Mouse (Mus musculus) liver, adult 2 months (tissue): ENCODE measurements around the gene Pfkp. TPM values are rescaled to one million over a fixed set of nuclear protein-coding genes. Genes with fewer than 3 reads are reported as not detected.

Experiments
- DNase-seq: peaks from one replicate; pipeline ENCODE4 v3.0.0-alpha.2; 2011; ENCODE audit warnings: low read depth, low spot score; ENCODE audit errors: extremely low read depth
- H3K27ac ChIP-seq: fragments of 200-500 bp; replicated peaks from 2 replicates; pipeline ENCODE4 v1.5.1; 2012; ENCODE audit warnings: low read depth, mild to moderate bottlenecking, control low read depth, inconsistent platforms, low read length; ENCODE audit not compliant: insufficient read depth
- H3K27me3 ChIP-seq: fragments of 200-500 bp; 2 replicates; pipeline ENCODE4 v1.6.1; 2012; ENCODE audit warnings: mild to moderate bottlenecking, moderate library complexity, low read length, inconsistent platforms; ENCODE audit not compliant: control insufficient read depth, insufficient read depth
- H3K36me3 ChIP-seq: fragments of 200-500 bp; 2 replicates; pipeline ENCODE4 v1.6.1; 2012; ENCODE audit warnings: low read length, inconsistent platforms; ENCODE audit not compliant: control insufficient read depth, insufficient read depth
- H3K4me1 ChIP-seq: fragments of 200-500 bp; 2 replicates; pipeline ENCODE4 v1.6.1; 2011; ENCODE audit warnings: low read length; ENCODE audit not compliant: control insufficient read depth, insufficient read depth
- H3K4me3 ChIP-seq: fragments of 200-500 bp; 2 replicates; pipeline ENCODE4 v1.5.1; 2011; ENCODE audit warnings: low read depth, mild to moderate bottlenecking, control low read depth, low read length, moderate library complexity; ENCODE audit not compliant: insufficient read depth
- H3K79me2 ChIP-seq: fragments of 200-500 bp; 2 replicates; pipeline ENCODE4 v1.6.1; 2012; ENCODE audit warnings: inconsistent platforms, mild to moderate bottlenecking, low read length, moderate library complexity; ENCODE audit not compliant: control insufficient read depth, insufficient read depth
- H3K9ac ChIP-seq: fragments of 200-500 bp; 2 replicates; pipeline ENCODE4 v1.6.1; 2012; ENCODE audit warnings: low read depth, mild to moderate bottlenecking, control low read depth, inconsistent platforms, low read length
- CTCF ChIP-seq: fragments of 200-500 bp; IDR thresholded peaks from 2 replicates; pipeline ENCODE4 v1.5.1; 2011; ENCODE audit warnings: low read depth, low read length, control low read depth
- POLR2A ChIP-seq: fragments of 200-500 bp; IDR thresholded peaks from 2 replicates; pipeline ENCODE4 v1.6.1; 2011; ENCODE audit warnings: low read length, control low read depth; ENCODE audit not compliant: insufficient read depth; ENCODE audit errors: extremely low read depth
- WGBS: fragments of 180-500 bp; shearing (Covaris S2); methylation state at CpG from one replicate; pipeline ENCODE4 v1.1.7; 2018; 5-methylcytosine and 5-hydroxymethylcytosine counted together
- polyA plus RNA-seq: library from polyadenylated mRNA; depleted of rRNA; stranded (reverse); fragments of >200 nt; gene quantifications from 2 replicates; pipeline ENCODE4 v1.2.3, GENCODE M21; 2012
- total RNA-seq: library from RNA; depleted of rRNA; stranded (reverse); fragments of >200 nt; gene quantifications from 2 replicates; pipeline ENCODE4 v1.2.3, GENCODE M21; 2014

The Pfkp gene
- total and polyA plus RNA-seq, 2 experiments: 1.8 to 2.8 TPM

DNA sequence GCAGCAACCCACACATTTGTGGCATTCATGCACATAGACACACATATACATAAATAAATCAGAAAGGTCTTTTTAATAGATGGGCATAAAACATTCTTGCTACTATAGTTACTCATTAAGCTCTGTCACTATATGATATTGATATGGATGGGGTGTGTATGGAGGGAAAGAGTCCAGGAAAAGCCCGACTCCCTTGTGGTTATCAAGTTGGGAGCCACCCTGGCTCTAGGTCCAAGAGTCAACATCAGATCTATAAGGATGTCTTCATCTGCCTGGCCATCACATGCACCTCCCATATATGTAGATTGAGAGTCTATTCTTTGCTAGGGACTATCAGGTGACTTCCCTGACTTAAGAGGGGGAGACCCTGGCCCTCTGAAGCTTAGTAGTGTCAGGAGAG is 7.1 kb downstream of the Pfkp start:
- Histone ChIP-seq H3K79me2 (no peaks in the 10 kb centered on the region), H3K4me1 (no peaks in the 10 kb centered on the region), H3K36me3 (no peaks in the 10 kb centered on the region), H3K4me3 (no peak overlapping the region), H3K9ac (no peak overlapping the region), H3K27ac (no peak overlapping the region), H3K27me3 (no peaks in the 10 kb centered on the region; the same call in 1 of the 2 replicates)
- TF ChIP-seq CTCF (no peak), POLR2A (no peak)
- no peak for DNase-seq
- 78% methylated on average over 1 of the region's 1 CpGs for WGBS

DNA sequence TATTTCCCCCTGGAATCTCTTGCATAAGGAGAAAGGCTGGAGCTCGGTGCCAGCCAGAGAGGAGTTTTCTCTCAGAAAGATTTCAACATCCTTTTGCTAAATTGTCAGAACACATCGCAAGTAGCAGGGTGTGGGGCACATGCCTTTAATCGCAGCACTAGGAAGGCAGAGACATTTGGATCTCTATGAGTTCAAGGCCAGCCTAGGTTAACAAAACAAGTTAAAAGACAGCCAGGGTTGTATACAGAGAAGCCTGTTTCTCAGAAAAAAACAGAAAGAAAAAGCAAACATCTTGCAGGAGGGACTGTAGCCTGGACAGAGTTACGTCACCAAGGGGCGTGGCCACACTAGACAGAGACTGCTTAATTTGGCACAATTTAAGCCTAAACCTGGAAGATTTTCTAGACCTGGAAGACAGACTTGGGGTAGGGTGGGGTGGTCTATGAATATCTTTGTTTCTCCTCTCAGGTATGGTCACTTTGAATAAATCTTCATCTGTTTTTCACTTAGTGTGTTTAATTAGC is 9.0 kb downstream of the Pfkp start:
- Histone ChIP-seq H3K36me3 (no peaks in the 10 kb centered on the region), H3K4me1 (peaks cover 3% of the 10 kb centered on the region; the same call in 1 of the 2 replicates), H3K79me2 (no peaks in the 10 kb centered on the region), H3K9ac (no peak overlapping the region), H3K27me3 (no peaks in the 10 kb centered on the region), H3K27ac (no peak overlapping the region), H3K4me3 (no peak overlapping the region)
- TF ChIP-seq POLR2A: no peak
- no peak for TF ChIP-seq CTCF
- peak; percentile 6 for DNase-seq
- WGBS: 52% methylated on average over 5 of the region's 5 CpGs

DNA sequence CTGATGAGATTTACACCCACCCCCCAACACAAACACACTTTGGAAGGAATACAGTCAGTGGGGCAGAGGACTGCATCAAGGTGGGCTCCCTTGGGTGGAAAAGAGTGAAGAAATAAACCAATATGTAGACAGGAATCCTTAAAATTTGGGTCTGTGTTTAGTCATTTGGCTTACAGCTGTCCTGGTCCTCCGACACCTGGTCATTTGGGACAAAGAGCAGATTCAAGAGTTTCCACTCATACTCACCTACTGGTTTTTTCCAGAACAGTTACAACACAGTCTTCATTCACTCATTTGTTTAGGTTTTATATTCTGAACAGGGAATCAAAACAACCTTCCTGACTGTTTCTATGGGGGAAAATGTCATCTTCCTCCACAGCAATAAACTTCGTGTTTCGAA is 9.6 kb downstream of the Pfkp start:
- H3K36me3 ChIP-seq: no peaks in the 10 kb centered on the region
- no peak overlapping the region for H3K4me3 ChIP-seq
- no peak for DNase-seq
- H3K27me3 ChIP-seq: no peaks in the 10 kb centered on the region
- peaks cover 3% of the 10 kb centered on the region; the same call in 1 of the 2 replicates for H3K4me1 ChIP-seq
- TF ChIP-seq CTCF (no peak), POLR2A (no peak)
- no peak overlapping the region for H3K9ac ChIP-seq
- H3K27ac ChIP-seq: no peak overlapping the region
- H3K79me2 ChIP-seq: no peaks in the 10 kb centered on the region
- 88% methylated on average over 3 of the region's 3 CpGs for WGBS

DNA sequence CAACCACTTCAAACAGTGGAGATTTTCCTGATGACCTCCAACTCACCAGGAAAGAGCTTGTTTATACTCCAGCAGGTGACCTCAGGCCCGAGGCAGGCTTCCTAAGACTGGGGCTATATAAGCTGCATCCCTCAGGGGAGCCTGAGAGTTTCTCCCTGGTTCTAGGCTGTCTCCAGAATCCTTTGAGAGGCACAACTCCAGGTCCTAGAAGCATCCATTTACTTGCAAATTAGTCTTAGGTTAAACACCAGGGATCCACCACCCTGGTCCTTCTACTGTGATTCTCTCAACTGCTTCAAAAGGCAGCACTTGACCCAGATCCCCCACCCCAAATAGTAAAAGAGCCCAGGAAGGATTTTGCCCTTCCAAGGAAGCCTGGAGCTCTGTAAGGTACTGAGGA is 10.2 kb downstream of the Pfkp start:
- Histone ChIP-seq H3K4me1 (peaks cover 3% of the 10 kb centered on the region; the same call in 1 of the 2 replicates), H3K36me3 (no peaks in the 10 kb centered on the region), H3K79me2 (no peaks in the 10 kb centered on the region), H3K27ac (no peak overlapping the region), H3K4me3 (no peak overlapping the region), H3K27me3 (no peaks in the 10 kb centered on the region), H3K9ac (no peak overlapping the region)
- 60% methylated on average over 1 of the region's 1 CpGs for WGBS
- DNase-seq: no peak
- TF ChIP-seq POLR2A (no peak), CTCF (no peak)

DNA sequence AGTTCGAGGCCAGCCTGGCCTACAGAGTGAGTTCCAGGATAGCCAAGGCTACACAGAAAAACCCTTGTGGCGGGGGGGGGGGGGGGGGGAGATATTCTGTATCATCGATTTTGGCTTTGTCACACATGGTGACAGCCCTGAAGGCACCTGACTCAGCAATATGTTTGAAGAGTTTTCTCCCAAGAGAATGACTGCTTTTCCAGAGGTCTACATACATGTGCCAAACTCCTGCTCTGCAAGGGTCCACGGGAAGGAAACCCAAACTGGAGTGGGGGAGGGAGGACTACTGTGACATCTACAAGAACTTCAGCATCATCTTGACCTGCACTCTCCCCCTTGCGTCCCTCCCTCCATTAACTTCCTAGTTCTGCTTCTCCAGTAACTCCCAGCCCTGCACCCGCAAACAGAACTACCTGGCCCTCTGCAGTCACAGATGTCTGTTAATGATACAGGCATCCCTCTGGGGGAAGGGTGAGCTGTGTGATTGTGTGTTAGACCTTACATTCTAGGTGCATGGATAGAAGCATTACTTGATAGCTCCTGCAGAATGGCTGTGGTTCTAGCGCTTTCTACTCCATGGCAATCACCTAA is 10.9 kb downstream of the Pfkp start:
- H3K27me3 ChIP-seq: no peaks in the 10 kb centered on the region
- H3K9ac ChIP-seq: no peak overlapping the region
- no peak overlapping the region for H3K4me3 ChIP-seq
- WGBS: 89% methylated on average over 7 of the region's 7 CpGs
- no peak overlapping the region for H3K27ac ChIP-seq
- no peaks in the 10 kb centered on the region for H3K79me2 ChIP-seq
- H3K4me1 ChIP-seq: peaks cover 3% of the 10 kb centered on the region; the same call in 1 of the 2 replicates
- no peak for DNase-seq
- H3K36me3 ChIP-seq: no peaks in the 10 kb centered on the region
- TF ChIP-seq POLR2A (no peak), CTCF (no peak)

DNA sequence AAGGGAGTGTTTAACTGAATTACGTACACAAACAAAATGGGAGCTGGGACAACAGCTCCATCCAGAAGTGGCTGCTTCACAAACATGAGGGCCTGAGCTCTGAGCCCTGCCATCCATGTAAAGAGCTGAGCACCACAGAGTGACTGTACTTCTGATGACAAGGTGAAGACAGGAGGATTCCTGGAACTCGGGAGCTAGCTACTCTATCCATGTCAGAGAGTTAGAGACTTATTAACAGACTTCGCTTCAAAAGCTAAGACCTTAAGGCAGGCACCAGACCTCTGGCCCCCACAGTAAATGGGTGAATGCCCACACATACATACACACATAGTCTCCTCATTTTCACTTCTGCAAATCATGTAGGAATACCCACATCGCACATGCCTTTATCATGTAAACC is 11.6 kb downstream of the Pfkp start:
- Histone ChIP-seq H3K36me3 (no peaks in the 10 kb centered on the region), H3K27ac (no peak overlapping the region), H3K79me2 (no peaks in the 10 kb centered on the region), H3K27me3 (no peaks in the 10 kb centered on the region), H3K4me1 (peaks cover 3% of the 10 kb centered on the region; the same call in 1 of the 2 replicates), H3K9ac (no peak overlapping the region), H3K4me3 (no peak overlapping the region)
- no peak for DNase-seq
- TF ChIP-seq POLR2A (no peak), CTCF (no peak)
- WGBS: 86% methylated on average over 4 of the region's 4 CpGs
